Mouse (Mus musculus) gastrocnemius, adult 18-20 months (tissue): ENCODE measurements around the gene Tk2. TPM values are rescaled to one million over a fixed set of nuclear protein-coding genes. Genes with fewer than 3 reads are reported as not detected.

Source experiments
- DNase-seq: peaks from one replicate; pipeline ENCODE4 v3.0.0; 2021; ENCODE audit warnings: low spot score
- total RNA-seq, 2 experiments: library from RNA; stranded (reverse); gene quantifications; 2 replicates each; pipeline ENCODE4 v1.2.3; 2021

Tk2 gene
- total RNA-seq, 2 experiments from 2014 or later: 4.0 to 4.1 TPM

DNA sequence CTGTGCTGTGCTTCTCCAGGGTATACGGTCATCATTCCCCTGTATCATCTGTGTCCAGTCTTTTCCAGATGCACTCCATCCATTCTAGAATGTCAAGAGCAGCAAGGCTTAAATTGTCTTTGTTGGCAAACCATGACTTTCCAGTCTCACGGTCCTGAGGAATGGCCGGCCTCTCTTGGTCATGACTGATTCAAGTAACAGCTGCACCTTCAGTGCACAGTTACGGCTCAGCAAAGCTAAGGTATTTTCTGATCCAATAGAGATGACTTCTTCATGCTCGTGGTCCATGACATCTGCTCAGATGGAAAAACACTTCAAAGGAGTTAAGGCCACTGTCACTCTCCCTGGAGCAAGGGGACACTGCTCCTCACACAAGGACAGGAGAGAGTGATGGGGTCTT, 21.3 kb downstream of the Tk2 start:
- no peak for DNase-seq

DNA sequence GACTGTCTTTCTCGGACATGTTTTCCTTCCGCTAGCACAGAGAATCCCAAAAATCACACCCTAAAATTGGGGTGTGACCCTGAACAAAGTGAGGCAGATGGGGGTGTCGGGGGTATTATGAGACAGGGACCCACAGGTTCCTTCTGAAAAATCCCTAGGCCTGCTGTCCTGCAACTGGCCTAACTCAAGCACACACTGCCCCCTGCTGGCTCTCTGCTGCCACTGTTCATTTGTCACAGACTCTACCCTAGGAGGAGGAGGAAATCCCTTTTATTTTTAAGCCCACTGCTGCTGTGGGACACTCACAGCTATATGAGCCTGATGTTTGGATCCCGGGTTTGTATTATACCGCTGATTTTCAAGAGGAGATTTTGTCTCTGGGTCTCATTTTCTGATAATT, 28.6 kb downstream of the Tk2 start:
- DNase-seq: peak; percentile 60

DNA sequence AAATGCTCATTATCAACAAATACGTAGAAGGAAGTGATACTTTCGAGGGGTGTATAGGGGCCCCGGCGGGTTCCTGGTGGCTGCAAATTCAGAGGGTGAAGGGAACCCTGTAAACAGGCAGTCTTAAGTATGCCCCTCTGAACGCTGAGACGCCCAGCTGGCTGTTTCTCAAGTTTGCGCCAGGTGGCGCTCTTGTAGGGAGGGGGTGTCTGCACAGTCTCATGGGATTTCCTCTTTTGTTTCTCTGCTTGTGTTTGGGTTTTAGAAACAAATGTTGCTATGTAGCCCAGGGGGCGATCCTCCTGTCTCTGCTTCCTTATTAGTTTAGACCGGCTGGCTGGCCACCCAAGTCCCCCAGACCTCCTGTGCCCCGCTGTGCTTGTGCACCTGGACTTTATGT, 29.3 kb downstream of the Tk2 start:
- peak; percentile 24 for DNase-seq

DNA sequence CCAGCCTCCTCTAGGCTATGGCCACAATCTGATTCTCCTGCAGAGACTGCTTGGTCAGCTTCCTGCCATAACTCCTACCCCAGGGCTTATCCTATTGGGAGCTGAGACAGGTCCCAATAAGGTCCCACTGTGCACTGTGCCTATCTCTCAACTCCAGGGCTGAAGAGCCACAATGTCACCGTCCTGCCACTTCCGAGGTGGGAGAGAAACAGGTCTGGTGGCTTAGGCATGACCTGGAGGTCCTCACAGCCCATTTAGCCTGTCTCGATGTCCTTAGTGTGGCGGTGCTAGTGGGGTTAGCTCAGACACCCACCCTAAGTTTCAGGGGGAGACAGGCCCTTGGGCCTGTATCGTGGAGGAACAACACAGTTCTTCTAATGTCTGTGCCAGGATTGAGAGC, 30.8 kb downstream of the Tk2 start:
- no peak for DNase-seq

DNA sequence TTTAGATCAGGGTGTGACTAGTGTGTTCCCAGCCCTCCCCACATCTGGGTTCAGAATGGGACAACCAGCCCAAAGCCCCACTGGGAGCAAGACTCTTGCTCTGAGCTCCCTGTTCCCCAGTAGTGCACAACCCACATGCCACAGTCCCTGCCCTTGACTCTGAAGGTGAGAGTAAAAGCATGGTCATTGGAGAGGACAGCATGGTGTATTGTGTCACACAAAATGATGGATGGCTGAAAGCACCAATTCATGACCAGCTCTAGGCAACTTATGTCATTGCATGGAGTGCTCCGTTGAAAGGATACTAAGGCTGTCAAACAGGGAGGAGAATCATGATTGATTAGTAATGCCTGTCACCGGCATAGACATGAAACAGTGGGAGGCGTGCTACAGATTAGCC, 43.1 kb downstream of the Tk2 start:
- no peak for DNase-seq

DNA sequence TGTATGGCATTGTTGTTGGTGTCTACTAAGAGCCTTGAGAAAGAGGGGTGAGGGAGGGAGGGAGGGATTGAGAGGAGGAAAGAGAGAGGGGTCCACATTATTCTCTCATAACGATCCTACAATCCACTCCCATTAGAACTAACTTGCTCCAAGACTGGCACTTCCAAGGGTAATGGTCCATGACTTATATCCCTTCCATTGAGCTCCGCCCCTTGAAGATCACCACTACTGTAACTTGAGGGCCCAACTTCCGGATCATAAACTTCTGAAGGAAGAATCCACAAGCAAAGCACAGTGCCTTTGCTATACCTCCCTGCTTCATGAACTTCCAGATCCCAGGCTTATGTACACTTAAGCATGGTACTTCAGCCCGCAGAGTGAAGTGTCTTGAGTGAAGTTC, 46.0 kb downstream of the Tk2 start:
- DNase-seq: no peak

DNA sequence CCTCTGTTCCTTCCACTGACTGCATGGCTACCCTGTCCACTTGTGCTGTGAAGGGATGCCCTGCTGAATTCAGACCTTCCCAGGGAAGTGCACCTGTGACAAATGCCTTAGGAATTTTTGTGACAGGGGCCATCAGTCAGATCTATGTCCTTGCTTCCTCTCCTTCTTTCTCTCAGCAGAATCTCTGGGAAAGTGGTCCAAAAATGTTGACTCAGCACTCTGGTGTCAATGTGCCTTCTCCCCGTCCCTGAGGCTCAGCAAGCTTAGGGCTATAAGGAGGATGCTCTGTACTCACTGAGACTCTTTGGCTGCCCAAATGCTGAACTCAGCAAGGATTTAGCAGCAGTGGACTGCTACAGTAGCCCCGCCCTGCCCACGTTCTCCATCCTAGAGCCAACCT, 46.7 kb downstream of the Tk2 start:
- DNase-seq: no peak

DNA sequence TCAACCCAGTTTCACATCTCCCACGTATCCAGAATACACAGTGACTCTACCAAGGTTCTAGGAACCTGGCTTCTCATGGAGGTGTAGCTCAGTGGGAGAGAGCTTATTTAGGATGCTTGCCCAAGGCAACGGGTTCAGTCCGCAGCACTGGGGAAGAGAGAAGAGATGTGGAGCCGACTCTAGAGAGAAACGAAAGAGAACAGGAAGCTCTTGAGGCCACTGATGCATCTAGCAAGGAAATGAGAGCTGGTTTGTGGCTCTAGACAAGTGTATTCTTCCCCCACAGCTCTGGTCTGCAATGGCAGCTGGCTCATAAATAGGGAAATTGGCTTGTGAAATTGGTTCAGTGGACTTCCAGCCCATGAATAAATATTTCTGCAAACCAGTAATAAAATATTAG, 48.6 kb downstream of the Tk2 start:
- DNase-seq: no peak

DNA sequence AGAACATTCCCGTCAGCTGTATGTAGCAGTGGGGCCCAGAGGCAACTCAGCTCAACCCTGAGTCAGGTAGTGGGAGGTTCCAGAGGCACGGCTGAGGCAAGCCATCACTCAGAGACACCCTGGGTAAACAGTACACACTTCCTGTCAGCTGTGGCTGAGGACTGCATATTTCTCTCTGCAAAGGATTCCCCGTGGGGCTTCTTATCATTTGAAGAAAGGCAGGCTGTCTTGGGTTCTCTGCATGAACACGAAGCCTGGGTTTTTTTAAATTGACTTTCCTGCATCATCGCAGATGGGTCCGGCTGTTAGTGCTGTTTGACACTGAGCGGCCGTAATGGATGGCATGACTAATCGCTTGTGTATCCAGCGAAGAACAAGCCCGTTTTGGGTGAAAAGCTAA, 56.9 kb downstream of the Tk2 start:
- DNase-seq: no peak

DNA sequence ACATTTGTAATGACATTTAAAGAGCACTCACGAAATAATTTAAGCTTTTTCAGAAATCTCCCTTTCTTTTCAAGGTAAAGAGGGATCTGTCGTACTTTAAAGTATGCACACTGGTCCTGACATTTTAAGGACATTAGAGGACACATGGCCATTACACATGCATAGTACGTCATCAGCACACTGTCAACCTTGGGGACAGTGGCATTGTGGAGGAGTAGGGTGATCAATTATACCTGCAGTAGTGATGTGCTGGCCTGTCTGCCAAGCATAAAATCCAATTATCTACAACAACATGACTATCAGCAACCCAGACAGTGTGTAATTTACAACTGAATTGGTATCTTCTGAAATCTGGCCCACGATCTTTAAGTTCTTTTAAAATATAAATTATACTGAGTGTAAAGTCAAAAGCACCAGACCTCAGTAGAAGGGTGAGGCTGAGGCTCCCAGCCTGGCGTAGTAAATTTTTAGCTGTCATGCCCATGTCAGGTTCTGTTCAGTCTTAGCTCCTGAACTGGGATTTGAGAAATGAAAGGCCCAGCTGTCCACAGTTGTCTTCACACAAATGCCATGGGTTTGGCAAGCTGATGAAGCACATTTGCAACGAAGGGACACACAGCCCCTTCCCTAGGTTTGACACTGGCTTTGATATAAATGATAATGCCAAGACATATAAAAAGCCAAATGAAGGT, 57.4 kb downstream of the Tk2 start:
- DNase-seq: no peak

DNA sequence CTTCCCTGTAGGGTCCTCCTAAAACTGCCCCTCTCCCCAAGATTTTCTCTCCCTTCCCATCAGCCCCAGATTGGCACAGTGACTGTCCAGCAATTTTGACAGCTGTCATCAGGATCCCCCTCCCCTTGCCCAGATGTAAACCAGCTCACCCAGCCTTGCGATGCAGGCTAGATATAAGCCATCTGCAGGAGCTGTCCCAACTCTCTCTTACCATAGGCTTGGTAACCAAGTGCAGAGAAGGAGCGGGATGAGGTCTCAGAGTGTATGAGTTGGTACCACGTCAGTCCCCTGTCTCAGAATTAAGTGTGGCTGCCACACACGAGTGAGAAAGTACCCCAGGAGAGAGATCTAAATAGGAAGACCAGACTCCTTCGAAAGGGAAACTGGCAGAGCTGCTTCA, 59.9 kb downstream of the Tk2 start:
- no peak for DNase-seq

DNA sequence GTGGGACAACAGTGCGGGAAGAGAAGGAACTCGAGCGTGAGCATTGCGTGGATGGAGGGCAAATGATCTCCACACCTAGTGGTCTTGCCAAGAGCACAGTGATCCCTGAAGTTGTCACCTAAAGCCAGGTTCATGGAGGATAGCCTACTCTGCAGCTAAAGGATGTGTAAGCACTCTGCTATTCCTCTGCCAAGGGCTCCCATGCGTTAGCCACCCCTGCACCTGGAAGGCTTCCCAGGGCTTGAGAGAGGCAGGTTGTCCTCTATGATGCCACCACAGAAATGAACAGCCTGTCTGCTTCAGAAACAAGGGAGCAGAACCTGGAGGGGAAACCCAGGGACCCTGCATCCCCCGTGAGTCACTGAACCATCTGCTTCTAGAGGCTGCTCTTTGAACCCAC, 60.7 kb downstream of the Tk2 start:
- no peak for DNase-seq

DNA sequence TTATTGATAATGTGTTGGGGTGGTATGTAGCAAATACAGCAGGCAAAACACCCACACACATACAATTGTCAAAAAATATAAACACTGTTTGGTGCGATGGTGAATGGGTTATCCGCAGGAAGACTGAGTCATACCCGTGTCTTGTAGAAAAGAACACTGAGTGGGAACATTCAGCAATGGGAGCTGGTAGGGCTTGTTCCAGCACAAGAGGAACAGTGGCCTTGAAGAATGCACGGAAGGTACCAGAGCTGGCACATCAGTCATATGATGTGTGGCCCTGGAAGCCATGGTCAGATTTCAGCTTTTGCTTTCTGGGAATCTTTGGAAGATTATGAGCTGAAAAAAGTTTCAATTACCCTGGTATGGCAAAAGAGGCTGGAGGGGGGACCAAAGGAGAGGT, 61.5 kb downstream of the Tk2 start:
- no peak for DNase-seq

DNA sequence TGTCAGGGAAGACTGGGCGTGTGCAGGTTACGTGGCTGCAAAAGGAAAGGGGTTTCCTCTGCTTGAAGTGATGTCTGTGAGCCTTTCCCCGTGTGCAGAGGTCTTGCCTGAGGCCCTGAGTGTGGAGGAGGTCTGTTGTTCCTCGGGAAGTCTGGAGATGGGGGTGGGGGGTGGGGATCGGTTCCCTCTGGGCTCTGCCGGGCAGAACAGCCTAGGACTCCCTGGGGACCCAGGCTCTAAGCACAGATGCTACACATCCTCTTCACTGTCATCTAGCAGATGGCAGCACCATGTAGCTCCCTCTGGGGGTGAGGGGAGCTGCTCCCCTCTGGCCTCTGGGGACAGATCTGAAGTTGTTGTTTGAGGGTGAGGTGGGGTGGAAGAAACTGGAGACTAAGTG, 63.5 kb downstream of the Tk2 start:
- no peak for DNase-seq

DNA sequence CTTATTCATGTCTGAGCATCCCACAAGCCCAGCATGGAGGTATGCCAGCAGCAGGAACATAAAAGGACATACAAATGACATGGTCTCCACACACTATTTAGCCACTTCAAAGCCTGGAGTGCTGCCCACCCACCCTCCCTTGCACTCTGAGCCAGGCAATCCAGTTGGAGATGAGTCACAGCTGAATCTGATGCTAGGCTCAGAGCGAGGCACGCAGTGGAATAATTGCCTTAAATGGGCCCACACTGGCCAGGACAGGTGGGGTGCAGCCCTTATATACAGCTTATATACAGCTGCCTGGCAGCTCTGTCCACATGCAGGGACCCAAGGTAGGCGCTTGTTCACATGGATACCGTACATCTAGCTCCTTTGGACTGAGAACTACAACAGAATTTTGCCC, 71.3 kb downstream of the Tk2 start:
- DNase-seq: no peak

Other genes starting within 250 kb of the Tk2 start
- gene Cdh5, start 146.9 kb downstream of the Tk2 start, total RNA-seq: 10 to 100 TPM; 33.7 to 40.2 TPM
- under 1 TPM; 0.25 to 0.59 TPM for gene Bean1, start 78.1 kb downstream of the Tk2 start, total RNA-seq
- gene Cklf, start 2.3 kb upstream of the Tk2 start, total RNA-seq: 1 to 10 TPM in 1 of 2 experiments, under 1 TPM in 1; 0.74 to 2.3 TPM
- gene Cmtm2a, start 44.6 kb upstream of the Tk2 start, total RNA-seq: not detected
- not detected for gene Gm45711, start 61.5 kb upstream of the Tk2 start, total RNA-seq
- gene Cmtm1, start 61.6 kb upstream of the Tk2 start, total RNA-seq: not detected
- not detected for gene Gm11020, start 73.0 kb upstream of the Tk2 start, total RNA-seq
- gene Cmtm2b, start 73.7 kb upstream of the Tk2 start, total RNA-seq: not detected
- 1 to 10 TPM; 3.2 to 7.2 TPM for gene Cmtm3, start 90.9 kb upstream of the Tk2 start, total RNA-seq
- gene Cmtm4, start 147.2 kb upstream of the Tk2 start, total RNA-seq: 1 to 10 TPM; 4.4 to 5.4 TPM
- gene Dync1li2, start 194.5 kb upstream of the Tk2 start, total RNA-seq: 100 to 1,000 TPM in 1 of 2 experiments, 10 to 100 TPM in 1; 98.9 to 104 TPM